Mouse (Mus musculus) cerebellum, adult 2 months (tissue): ENCODE data around the gene Pitpnm2. TPM values are rescaled to one million over a fixed set of nuclear protein-coding genes. Genes with fewer than 3 reads are reported as not detected.

Source experiments
- DNase-seq, 2 experiments: peaks; one replicate each; pipeline ENCODE4 v3.0.0; 2021
- H3K27ac ChIP-seq: fragments of 200-500 bp; 2 replicates; pipeline ENCODE4 v1.5.1; 2012; ENCODE audit warnings: low read length, control low read depth, inconsistent platforms; ENCODE audit not compliant: insufficient read depth
- H3K27me3 ChIP-seq: fragments of 200-500 bp; 2 replicates; pipeline ENCODE4 v1.6.1; 2012; ENCODE audit warnings: inconsistent platforms, mild to moderate bottlenecking, low read length, moderate library complexity; ENCODE audit not compliant: control insufficient read depth, insufficient read depth
- H3K4me1 ChIP-seq: fragments of 200-500 bp; 2 replicates; pipeline ENCODE4 v1.6.1; 2011; ENCODE audit warnings: low read length; ENCODE audit not compliant: control insufficient read depth, insufficient read depth
- H3K4me3 ChIP-seq: fragments of 200-500 bp; replicated peaks from 2 replicates; pipeline ENCODE3; 2011; ENCODE audit warnings: mild to moderate bottlenecking, low read depth, low read length, control low read depth; ENCODE audit not compliant: insufficient read depth
- CTCF ChIP-seq: fragments of 200-500 bp; IDR thresholded peaks from 2 replicates; pipeline ENCODE4 v1.5.1; 2011; ENCODE audit warnings: low read depth, mild to moderate bottlenecking, control low read depth, low read length, moderate library complexity, borderline replicate concordance; ENCODE audit not compliant: insufficient read depth
- POLR2A ChIP-seq: fragments of 200-500 bp; IDR thresholded peaks from 2 replicates; pipeline ENCODE4 v1.6.1; 2011; ENCODE audit warnings: low read length, control low read depth, borderline replicate concordance; ENCODE audit not compliant: insufficient read depth
- WGBS: fragments of 180-500 bp; shearing (Covaris S2); methylation state at CpG from one replicate; pipeline ENCODE4 v1.1.7; 2018; 5-methylcytosine and 5-hydroxymethylcytosine counted together
- polyA plus RNA-seq: library from polyadenylated mRNA; depleted of rRNA; stranded (reverse); fragments of >200 nt; gene quantifications from 2 replicates; pipeline ENCODE4 v1.2.3, GENCODE M21; 2012

Gene Pitpnm2
- polyA plus RNA-seq, 1 experiment, result 54.2 TPM

GRCm38 (mm10) chr5:124166741-124167140 is 82.8 kb downstream of the Pitpnm2 start:
- Histone ChIP-seq H3K4me3 (no peak overlapping the region), H3K27me3 (no peaks in the 10 kb centered on the region), H3K27ac (peak overlapping the region; percentile 63), H3K4me1 (peaks cover 80% of the 10 kb centered on the region)
- DNase-seq, result peak; percentile 74 to 86
- TF ChIP-seq CTCF, result no peak
- TF ChIP-seq POLR2A, result no peak

- peak; percentile 53 to 58 for DNase-seq
- peak overlapping the region; percentile 63 for H3K27ac ChIP-seq
- TF ChIP-seq POLR2A, result no peak
- no peak for TF ChIP-seq CTCF
- H3K4me1 ChIP-seq, result peaks cover 78% of the 10 kb centered on the region
- no peaks in the 10 kb centered on the region for H3K27me3 ChIP-seq
- no peak overlapping the region for H3K4me3 ChIP-seq
- 38% methylated on average over 15 of the region's 15 CpGs for WGBS
These were observed 83.7 kb downstream of the Pitpnm2 start for GRCm38 (mm10) chr5:124165622-124166570.

GRCm38 (mm10) chr5:124163445-124163844 is 86.1 kb downstream of the Pitpnm2 start:
- H3K27ac ChIP-seq, result no peak overlapping the region
- WGBS, result 65% methylated on average over 11 of the region's 11 CpGs
- TF ChIP-seq CTCF (no peak), POLR2A (no peak)
- DNase-seq, result no peak
- peaks cover 69% of the 10 kb centered on the region for H3K4me1 ChIP-seq
- H3K27me3 ChIP-seq, result no peaks in the 10 kb centered on the region
- H3K4me3 ChIP-seq, result no peak overlapping the region

- TF ChIP-seq POLR2A, result no peak
- peak; percentile 58 for TF ChIP-seq CTCF
- Histone ChIP-seq H3K4me3 (no peak overlapping the region), H3K4me1 (peaks cover 66% of the 10 kb centered on the region), H3K27ac (no peak overlapping the region; the same call in 1 of the 2 replicates), H3K27me3 (no peaks in the 10 kb centered on the region)
- peak; percentile 74 to 77 for DNase-seq
- WGBS, result 40% methylated on average over 5 of the region's 5 CpGs
These were observed 87.0 kb downstream of the Pitpnm2 start for GRCm38 (mm10) chr5:124162577-124162976.

- no peak for DNase-seq
- no peak overlapping the region for H3K27ac ChIP-seq
- TF ChIP-seq POLR2A, result no peak
- no peak for TF ChIP-seq CTCF
- WGBS, result 44% methylated on average over 10 of the region's 10 CpGs
- H3K27me3 ChIP-seq, result no peaks in the 10 kb centered on the region
- H3K4me1 ChIP-seq, result peaks cover 61% of the 10 kb centered on the region
- H3K4me3 ChIP-seq, result no peak overlapping the region
These were observed 87.7 kb downstream of the Pitpnm2 start for GRCm38 (mm10) chr5:124161831-124162230.

GRCm38 (mm10) chr5:124159453-124159852 is 90.1 kb downstream of the Pitpnm2 start:
- no peak overlapping the region for H3K27ac ChIP-seq
- DNase-seq, result no peak
- 77% methylated on average over 7 of the region's 7 CpGs for WGBS
- H3K4me3 ChIP-seq, result no peak overlapping the region
- no peak for TF ChIP-seq CTCF
- TF ChIP-seq POLR2A, result no peak
- H3K27me3 ChIP-seq, result no peaks in the 10 kb centered on the region
- H3K4me1 ChIP-seq, result peaks cover 39% of the 10 kb centered on the region

- WGBS, result 33% methylated on average over 4 of the region's 4 CpGs
- Histone ChIP-seq H3K27me3 (no peaks in the 10 kb centered on the region), H3K4me3 (no peak overlapping the region), H3K4me1 (peaks cover 33% of the 10 kb centered on the region), H3K27ac (peak overlapping the region; percentile 29; the same call in 1 of the 2 replicates)
- TF ChIP-seq POLR2A (no peak), CTCF (no peak)
- DNase-seq, result peak; percentile 51 to 62
These were observed 91.3 kb downstream of the Pitpnm2 start for GRCm38 (mm10) chr5:124158305-124158704.

- Histone ChIP-seq H3K4me3 (no peak overlapping the region), H3K4me1 (peaks cover 20% of the 10 kb centered on the region), H3K27me3 (no peaks in the 10 kb centered on the region), H3K27ac (no peak overlapping the region)
- DNase-seq, result no peak
- TF ChIP-seq POLR2A (no peak), CTCF (no peak)
- WGBS, result 73% methylated on average over 5 of the region's 5 CpGs
These were observed 93.6 kb downstream of the Pitpnm2 start for GRCm38 (mm10) chr5:124155943-124156342.
